Mouse (Mus musculus) B cell, adult 2 months (primary cell): ENCODE data around the gene Eif2ak3.

Experiments
- DNase-seq, 2 experiments: peaks; one replicate each; pipeline ENCODE4 v3.0.0; 2022

Eif2ak3 gene

GRCm38 (mm10) chr6:70903689-70904088 is 59.4 kb downstream of the Eif2ak3 start:
- DNase-seq, result no peak

- no peak for DNase-seq
Observed at GRCm38 (mm10) chr6:70909572-70909971, 65.3 kb downstream of the Eif2ak3 start.

GRCm38 (mm10) chr6:70910285-70910684 is 66.0 kb downstream of the Eif2ak3 start:
- DNase-seq, result peak in 1 of 2 experiments; percentile 11

GRCm38 (mm10) chr6:70911668-70912395 is 67.5 kb downstream of the Eif2ak3 start:
- DNase-seq, result no peak

- DNase-seq, result no peak
Observed at GRCm38 (mm10) chr6:70912396-70912765, 68.1 kb downstream of the Eif2ak3 start.

- DNase-seq, result no peak
Observed at GRCm38 (mm10) chr6:70918827-70919226, 74.5 kb downstream of the Eif2ak3 start, which contains the start of gene Tex37. Gene Tex37, minus strand, starts transcription at chr6:70918927.

GRCm38 (mm10) chr6:70921274-70922074 is 77.2 kb downstream of the Eif2ak3 start:
- peak; percentile 50 to 53 for DNase-seq

- DNase-seq, result no peak
Observed at GRCm38 (mm10) chr6:70931801-70932200, 87.5 kb downstream of the Eif2ak3 start.

GRCm38 (mm10) chr6:70953274-70953673 is 109.0 kb downstream of the Eif2ak3 start:
- DNase-seq, result no peak

GRCm38 (mm10) chr6:70954040-70954439 is 109.7 kb downstream of the Eif2ak3 start:
- peak; percentile 17 to 30 for DNase-seq
